Mouse (Mus musculus): ENCODE data around the gene Ascc1. TPM values are rescaled to one million over a fixed set of nuclear protein-coding genes. Genes with fewer than 3 reads are reported as not detected.

The Ascc1 gene
- total RNA-seq (2018; cell fraction: chromatin; rRNA removed) = 10 to 100 TPM in 17 of 26 experiments, 1 to 10 TPM in 9; 2.1 to 19.5 (median 13.4) TPM
- 10 to 100 TPM; 13.3 to 20.7 (median 15.9) TPM for total RNA-seq (2018; cell fraction: cytosol; rRNA removed)
- total RNA-seq (2018; cell fraction: nucleus; rRNA removed) = 10 to 100 TPM in 6 of 26 experiments, 1 to 10 TPM in 20; 3.5 to 14.3 (median 8.5) TPM
- polyA plus RNA-seq (2018) = 14.4 to 20.2 TPM (median 19.0 TPM) in 3 replicates

- under 1% methylated on average over 51 of the region's 51 CpGs for WGBS (ENCODE audit: missing documents)
These were observed at the start of gene Ascc1, which contains the start of gene Anapc16 for GRCm38 (mm10) chr10:60002673-60003212. Ascc1 (plus strand) TSS chr10:60002805. Anapc16 (minus strand) TSS chr10:60003135.

GRCm38 (mm10) chr10:59953564-59954039, 49.0 kb upstream of the Ascc1 start:
- H3K79me2 ChIP-seq (ENCODE audit: inconsistent target) = no peaks in the 10 kb centered on the region
- WGBS (ENCODE audit: missing documents) = 78% methylated on average over 6 of the region's 7 CpGs
- H3K27ac ChIP-seq = no peak overlapping the region
- H3K4me3 ChIP-seq (ENCODE audit: inconsistent target) = no peak overlapping the region
- H3K36me3 ChIP-seq (ENCODE audit: inconsistent target) = no peaks in the 10 kb centered on the region

More at GRCm38 (mm10) chr10:60002673-60003212, at the start of gene Ascc1, which contains the start of gene Anapc16:
- Histone ChIP-seq H3K27ac (peak within 1 kb of the TSS; percentile 74), H3K4me3 (ENCODE audit: inconsistent target) (peak within 1 kb of the TSS; percentile 87), H3K79me2 (ENCODE audit: inconsistent target) (peaks cover 43% of the 10 kb centered on the region), H3K36me3 (ENCODE audit: inconsistent target) (no peaks in the 10 kb centered on the region)

- 92% methylated on average over 5 of the region's 5 CpGs for WGBS (ENCODE audit: missing documents)
- Histone ChIP-seq H3K79me2 (ENCODE audit: inconsistent target) (no peaks in the 10 kb centered on the region), H3K4me3 (ENCODE audit: inconsistent target) (no peak overlapping the region), H3K27ac (no peak overlapping the region), H3K36me3 (ENCODE audit: inconsistent target) (no peaks in the 10 kb centered on the region)
These were observed 45.9 kb upstream of the Ascc1 start for GRCm38 (mm10) chr10:59956681-59957080.

- WGBS (ENCODE audit: missing documents) = 80% methylated on average over 24 of the region's 25 CpGs
- H3K4me3 ChIP-seq (ENCODE audit: inconsistent target) = no peak overlapping the region
These were observed 45.1 kb upstream of the Ascc1 start for GRCm38 (mm10) chr10:59957171-59958149.

GRCm38 (mm10) chr10:59958458-59958857, 44.1 kb upstream of the Ascc1 start:
- Histone ChIP-seq H3K36me3 (ENCODE audit: inconsistent target) (no peaks in the 10 kb centered on the region), H3K79me2 (ENCODE audit: inconsistent target) (no peaks in the 10 kb centered on the region), H3K4me3 (ENCODE audit: inconsistent target) (no peak overlapping the region), H3K27ac (no peak overlapping the region)
- WGBS (ENCODE audit: missing documents) = 65% methylated on average over 5 of the region's 5 CpGs

More at GRCm38 (mm10) chr10:59957171-59958149, 45.1 kb upstream of the Ascc1 start:
- no peaks in the 10 kb centered on the region for H3K79me2 ChIP-seq (ENCODE audit: inconsistent target)
- H3K36me3 ChIP-seq (ENCODE audit: inconsistent target) = no peaks in the 10 kb centered on the region
- no peak overlapping the region for H3K27ac ChIP-seq

- WGBS (ENCODE audit: missing documents) = 89% methylated on average over 12 of the region's 12 CpGs
- Histone ChIP-seq H3K4me3 (ENCODE audit: inconsistent target) (no peak overlapping the region), H3K27ac (no peak overlapping the region), H3K79me2 (ENCODE audit: inconsistent target) (no peaks in the 10 kb centered on the region), H3K36me3 (ENCODE audit: inconsistent target) (no peaks in the 10 kb centered on the region)
These were observed 43.1 kb upstream of the Ascc1 start for GRCm38 (mm10) chr10:59959517-59959916.

GRCm38 (mm10) chr10:59963609-59964008, 39.0 kb upstream of the Ascc1 start:
- H3K79me2 ChIP-seq (ENCODE audit: inconsistent target) = no peaks in the 10 kb centered on the region
- 96% methylated on average over 2 of the region's 2 CpGs for WGBS (ENCODE audit: missing documents)
- H3K36me3 ChIP-seq (ENCODE audit: inconsistent target) = no peaks in the 10 kb centered on the region
- no peak overlapping the region for H3K4me3 ChIP-seq (ENCODE audit: inconsistent target)
- no peak overlapping the region for H3K27ac ChIP-seq

- no peaks in the 10 kb centered on the region for H3K36me3 ChIP-seq (ENCODE audit: inconsistent target)
- 38% methylated on average over 20 of the region's 23 CpGs for WGBS (ENCODE audit: missing documents)
- no peak overlapping the region for H3K4me3 ChIP-seq (ENCODE audit: inconsistent target)
- H3K79me2 ChIP-seq (ENCODE audit: inconsistent target) = no peaks in the 10 kb centered on the region
- H3K27ac ChIP-seq = no peak overlapping the region
These were observed 37.9 kb upstream of the Ascc1 start for GRCm38 (mm10) chr10:59964504-59965361.

GRCm38 (mm10) chr10:59965362-59965695, 37.3 kb upstream of the Ascc1 start:
- no peak overlapping the region for H3K27ac ChIP-seq
- 90% methylated on average over 9 of the region's 9 CpGs for WGBS (ENCODE audit: missing documents)
- H3K79me2 ChIP-seq (ENCODE audit: inconsistent target) = no peaks in the 10 kb centered on the region
- H3K36me3 ChIP-seq (ENCODE audit: inconsistent target) = no peaks in the 10 kb centered on the region
- no peak overlapping the region for H3K4me3 ChIP-seq (ENCODE audit: inconsistent target)

GRCm38 (mm10) chr10:59965788-59966187, 36.8 kb upstream of the Ascc1 start:
- Histone ChIP-seq H3K27ac (no peak overlapping the region), H3K36me3 (ENCODE audit: inconsistent target) (no peaks in the 10 kb centered on the region), H3K79me2 (ENCODE audit: inconsistent target) (no peaks in the 10 kb centered on the region), H3K4me3 (ENCODE audit: inconsistent target) (no peak overlapping the region)
- 98% methylated on average over 8 of the region's 8 CpGs for WGBS (ENCODE audit: missing documents)

GRCm38 (mm10) chr10:59966743-59967142, 35.9 kb upstream of the Ascc1 start:
- Histone ChIP-seq H3K36me3 (ENCODE audit: inconsistent target) (no peaks in the 10 kb centered on the region), H3K27ac (no peak overlapping the region), H3K4me3 (ENCODE audit: inconsistent target) (no peak overlapping the region), H3K79me2 (ENCODE audit: inconsistent target) (no peaks in the 10 kb centered on the region)
- 90% methylated on average over 6 of the region's 6 CpGs for WGBS (ENCODE audit: missing documents)

- Histone ChIP-seq H3K79me2 (ENCODE audit: inconsistent target) (no peaks in the 10 kb centered on the region), H3K4me3 (ENCODE audit: inconsistent target) (no peak overlapping the region), H3K36me3 (ENCODE audit: inconsistent target) (no peaks in the 10 kb centered on the region), H3K27ac (no peak overlapping the region)
- 59% methylated on average over 6 of the region's 6 CpGs for WGBS (ENCODE audit: missing documents)
These were observed 35.2 kb upstream of the Ascc1 start for GRCm38 (mm10) chr10:59967309-59967942.

- 3% methylated on average over 25 of the region's 25 CpGs for WGBS (ENCODE audit: missing documents)
- no peaks in the 10 kb centered on the region for H3K36me3 ChIP-seq (ENCODE audit: inconsistent target)
- H3K79me2 ChIP-seq (ENCODE audit: inconsistent target) = no peaks in the 10 kb centered on the region
- H3K4me3 ChIP-seq (ENCODE audit: inconsistent target) = peak overlapping the region; percentile 40
- H3K27ac ChIP-seq = no peak overlapping the region
These were observed 32.7 kb upstream of the Ascc1 start for GRCm38 (mm10) chr10:59969821-59970449.

All from macrophage (primary cell).